Mouse (Mus musculus): ENCODE data around the gene Arid5b.

Arid5b gene

GRCm38 (mm10) chr10:68136480-68137083, 142.0 kb downstream of the Arid5b start:
- DNase-seq (ENCODE audit: low spot score), result peak; percentile 90

- no peak for DNase-seq (ENCODE audit: low spot score)
Observed at GRCm38 (mm10) chr10:68136051-68136450, 142.5 kb downstream of the Arid5b start.

- no peak for DNase-seq (ENCODE audit: low spot score)
Observed at GRCm38 (mm10) chr10:68135416-68135815, 143.1 kb downstream of the Arid5b start.

- DNase-seq (ENCODE audit: low spot score), result no peak
Observed at GRCm38 (mm10) chr10:68134549-68134948, 144.0 kb downstream of the Arid5b start.

- no peak for DNase-seq (ENCODE audit: low spot score)
Observed at GRCm38 (mm10) chr10:68134071-68134470, 144.5 kb downstream of the Arid5b start.

GRCm38 (mm10) chr10:68132636-68133035, 145.9 kb downstream of the Arid5b start:
- no peak for DNase-seq (ENCODE audit: low spot score)

- no peak for DNase-seq (ENCODE audit: low spot score)
Observed at GRCm38 (mm10) chr10:68132154-68132553, 146.4 kb downstream of the Arid5b start.

- no peak for DNase-seq (ENCODE audit: low spot score)
Observed at GRCm38 (mm10) chr10:68129651-68130050, 148.9 kb downstream of the Arid5b start.

GRCm38 (mm10) chr10:68129009-68129408, 149.5 kb downstream of the Arid5b start:
- no peak for DNase-seq (ENCODE audit: low spot score)

- no peak for DNase-seq (ENCODE audit: low spot score)
Observed at GRCm38 (mm10) chr10:68128441-68128848, 150.1 kb downstream of the Arid5b start.

GRCm38 (mm10) chr10:68127604-68128256, 150.8 kb downstream of the Arid5b start:
- DNase-seq (ENCODE audit: low spot score), result no peak

GRCm38 (mm10) chr10:68127104-68127503, 151.4 kb downstream of the Arid5b start:
- no peak for DNase-seq (ENCODE audit: low spot score)

- DNase-seq (ENCODE audit: low spot score), result no peak
Observed at GRCm38 (mm10) chr10:68126551-68126950, 152.0 kb downstream of the Arid5b start.

- no peak for DNase-seq (ENCODE audit: low spot score)
Observed at GRCm38 (mm10) chr10:68125919-68126550, 152.5 kb downstream of the Arid5b start.

- no peak for DNase-seq (ENCODE audit: low spot score)
Observed at GRCm38 (mm10) chr10:68124985-68125384, 153.6 kb downstream of the Arid5b start.

GRCm38 (mm10) chr10:68123446-68123845, 155.1 kb downstream of the Arid5b start:
- no peak for DNase-seq (ENCODE audit: low spot score)

GRCm38 (mm10) chr10:68121960-68122359, 156.6 kb downstream of the Arid5b start:
- no peak for DNase-seq (ENCODE audit: low spot score)

GRCm38 (mm10) chr10:68121251-68121650, 157.3 kb downstream of the Arid5b start:
- no peak for DNase-seq (ENCODE audit: low spot score)

- no peak for DNase-seq (ENCODE audit: low spot score)
Observed at GRCm38 (mm10) chr10:68120011-68120410, 158.5 kb downstream of the Arid5b start.

- no peak for DNase-seq (ENCODE audit: low spot score)
Observed at GRCm38 (mm10) chr10:68119285-68119684, 159.3 kb downstream of the Arid5b start.

- DNase-seq (ENCODE audit: low spot score), result no peak
Observed at GRCm38 (mm10) chr10:68114955-68115354, 163.6 kb downstream of the Arid5b start.

- DNase-seq (ENCODE audit: low spot score), result no peak
Observed at GRCm38 (mm10) chr10:68113645-68114044, 164.9 kb downstream of the Arid5b start.

- no peak for DNase-seq (ENCODE audit: low spot score)
Observed at GRCm38 (mm10) chr10:68112983-68113382, 165.6 kb downstream of the Arid5b start.
